Mouse (Mus musculus) urinary bladder, postnatal 14 days (tissue): Measurements from ENCODE around the gene Zmym4.
"Not testable (repeated sequence)": the region's sequence is repeated elsewhere in the genome, so short reads cannot be mapped to it uniquely, and the experiment has no call there.

ENCODE experiments used
- DNase-seq: peaks from one replicate; pipeline ENCODE4 v3.0.0; 2021; ENCODE audit warnings: low spot score

Zmym4 gene

GRCm38 (mm10) chr4:126967864-126968821, at the start of gene Zmym4:
Zmym4 (minus strand) TSS chr4:126968135.
- DNase-seq = peak; percentile 93

GRCm38 (mm10) chr4:127016366-127016765, 48.4 kb upstream of the Zmym4 start:
- no peak for DNase-seq

GRCm38 (mm10) chr4:127015294-127015993, 47.5 kb upstream of the Zmym4 start:
- DNase-seq = peak; percentile 86

- peak; percentile 34 for DNase-seq
These were observed 37.4 kb upstream of the Zmym4 start for GRCm38 (mm10) chr4:127005113-127005936.

GRCm38 (mm10) chr4:127004384-127004783, 36.4 kb upstream of the Zmym4 start:
- DNase-seq = no peak

- DNase-seq = no peak
These were observed 32.7 kb upstream of the Zmym4 start for GRCm38 (mm10) chr4:127000601-127001105.

GRCm38 (mm10) chr4:126999372-126999771, 31.4 kb upstream of the Zmym4 start:
- not testable (repeated sequence) for DNase-seq

- no peak for DNase-seq
These were observed 24.4 kb upstream of the Zmym4 start for GRCm38 (mm10) chr4:126992356-126992755.

- DNase-seq = no peak
These were observed 22.6 kb upstream of the Zmym4 start for GRCm38 (mm10) chr4:126990553-126990952.

- DNase-seq = no peak
These were observed 20.6 kb upstream of the Zmym4 start for GRCm38 (mm10) chr4:126988503-126988902.

GRCm38 (mm10) chr4:126986768-126987167, 18.8 kb upstream of the Zmym4 start:
- no peak for DNase-seq

GRCm38 (mm10) chr4:126983736-126984525, 16.0 kb upstream of the Zmym4 start:
- DNase-seq = not testable (repeated sequence)

GRCm38 (mm10) chr4:126983321-126983720, 15.4 kb upstream of the Zmym4 start:
- peak; percentile 31 for DNase-seq

GRCm38 (mm10) chr4:126978706-126979105, 10.8 kb upstream of the Zmym4 start:
- DNase-seq = no peak

- peak; percentile 50 for DNase-seq
These were observed 9.5 kb upstream of the Zmym4 start for GRCm38 (mm10) chr4:126977467-126977866.

- DNase-seq = peak; percentile 13
These were observed 583 bp downstream of the Zmym4 start for GRCm38 (mm10) chr4:126967241-126967863.

- DNase-seq = no peak
These were observed 9.3 kb downstream of the Zmym4 start for GRCm38 (mm10) chr4:126958682-126959081.

GRCm38 (mm10) chr4:126958261-126958660, 9.7 kb downstream of the Zmym4 start:
- no peak for DNase-seq

GRCm38 (mm10) chr4:126957434-126957833, 10.5 kb downstream of the Zmym4 start:
- no peak for DNase-seq

GRCm38 (mm10) chr4:126950801-126951200, 17.1 kb downstream of the Zmym4 start:
- not testable (repeated sequence) for DNase-seq
